Mouse (Mus musculus) urinary bladder, postnatal 4 days (tissue): ENCODE data around the gene Ptprg.
"Not testable (repeated sequence)": the region's sequence is repeated elsewhere in the genome, so short reads cannot be mapped to it uniquely, and the experiment has no call there.

ENCODE experiments used
- DNase-seq, 2 experiments: peaks; one replicate each; pipeline ENCODE4 v3.0.0; 2021 to 2022; ENCODE audit warnings: low spot score in 2 of 2

Ptprg gene

GRCm38 (mm10) chr14:11963791-11964190 is 410.5 kb downstream of the Ptprg start:
- no peak for DNase-seq

- not testable (repeated sequence) for DNase-seq
Measured at GRCm38 (mm10) chr14:11964326-11964725, 411.0 kb downstream of the Ptprg start.

- DNase-seq = no peak
Measured at GRCm38 (mm10) chr14:11965878-11966277, 412.5 kb downstream of the Ptprg start.

GRCm38 (mm10) chr14:11981764-11982163 is 428.4 kb downstream of the Ptprg start:
- DNase-seq = no peak

- DNase-seq = no peak
Measured at GRCm38 (mm10) chr14:11983031-11983430, 429.7 kb downstream of the Ptprg start.

- no peak for DNase-seq
Measured at GRCm38 (mm10) chr14:11984086-11984485, 430.8 kb downstream of the Ptprg start.

- no peak for DNase-seq
Measured at GRCm38 (mm10) chr14:11988975-11989374, 435.6 kb downstream of the Ptprg start.

GRCm38 (mm10) chr14:11991151-11991550 is 437.8 kb downstream of the Ptprg start:
- no peak for DNase-seq

- no peak for DNase-seq
Measured at GRCm38 (mm10) chr14:11992111-11992510, 438.8 kb downstream of the Ptprg start.

GRCm38 (mm10) chr14:11992534-11992933 is 439.2 kb downstream of the Ptprg start:
- DNase-seq = no peak

GRCm38 (mm10) chr14:11997555-11997954 is 444.2 kb downstream of the Ptprg start:
- no peak for DNase-seq

GRCm38 (mm10) chr14:11998464-11998863 is 445.1 kb downstream of the Ptprg start:
- DNase-seq = no peak

GRCm38 (mm10) chr14:12004061-12004460 is 450.7 kb downstream of the Ptprg start:
- DNase-seq = no peak

- no peak for DNase-seq
Measured at GRCm38 (mm10) chr14:12011766-12012165, 458.4 kb downstream of the Ptprg start.

GRCm38 (mm10) chr14:12025812-12026728 is 472.7 kb downstream of the Ptprg start:
- DNase-seq = no peak

- no peak for DNase-seq
Measured at GRCm38 (mm10) chr14:12027247-12027646, 473.9 kb downstream of the Ptprg start.

GRCm38 (mm10) chr14:12029926-12030325 is 476.6 kb downstream of the Ptprg start:
- DNase-seq = no peak

GRCm38 (mm10) chr14:12036530-12037283 is 483.4 kb downstream of the Ptprg start:
- no peak for DNase-seq

GRCm38 (mm10) chr14:12039743-12040142 is 486.4 kb downstream of the Ptprg start:
- DNase-seq = no peak

GRCm38 (mm10) chr14:12041566-12041965 is 488.2 kb downstream of the Ptprg start:
- DNase-seq = no peak

GRCm38 (mm10) chr14:12046226-12046882 is 493.0 kb downstream of the Ptprg start:
- no peak for DNase-seq

- no peak for DNase-seq
Measured at GRCm38 (mm10) chr14:12047637-12048036, 494.3 kb downstream of the Ptprg start.
